Mouse (Mus musculus): ENCODE results near the gene Zfhx3. TPM values are rescaled to one million over a fixed set of nuclear protein-coding genes. Genes with fewer than 3 reads are reported as not detected.

The Zfhx3 gene
- polyA plus RNA-seq, 2 experiments, result 14.4 to 26.1 TPM

GRCm38 (mm10) chr8:108838761-108839160 is 896.3 kb downstream of the Zfhx3 start:
- peaks cover 9% of the 10 kb centered on the region; the same call in 1 of the 2 replicates for H3K36me3 ChIP-seq (ENCODE audit: control insufficient read depth, insufficient read depth, low read length)
- no peak overlapping the region for H3K27ac ChIP-seq (replicated peaks; ENCODE audit: low read depth, low read length)
- no peaks in the 10 kb centered on the region for H3K9me3 ChIP-seq (ENCODE audit: control insufficient read depth, low read length)
- no peak overlapping the region for H3K4me3 ChIP-seq (replicated peaks; ENCODE audit: low read length)
- no peaks in the 10 kb centered on the region for H3K27me3 ChIP-seq (ENCODE audit: control insufficient read depth, insufficient read depth, low read length)
- H3K4me2 ChIP-seq (replicated peaks; ENCODE audit: low read depth, low read length, severe bottlenecking), result no peak overlapping the region
- 89% methylated on average over 6 of the region's 6 CpGs for WGBS
- no peak for DNase-seq (ENCODE audit: low spot score)
- ATAC-seq (ENCODE audit: low FRiP score, low read depth), result no peak
- 0 out of 2 replicates have a peak, but pooled peaks cover 5% of the 10 kb centered on the region for H3K4me1 ChIP-seq (ENCODE audit: control insufficient read depth, insufficient read depth, low read length)
- no peak overlapping the region for H3K9ac ChIP-seq (ENCODE audit: low read depth, low read length, severe bottlenecking)
- TF ChIP-seq POLR2A (IDR thresholded peaks at IDR 0.05; ENCODE audit: borderline replicate concordance, extremely low read depth, insufficient read depth, insufficient read length), result no peak

GRCm38 (mm10) chr8:108842307-108842706 is 899.9 kb downstream of the Zfhx3 start:
- Histone ChIP-seq H3K4me1 (ENCODE audit: control insufficient read depth, insufficient read depth, low read length) (peaks cover 4% of the 10 kb centered on the region; the same call in 1 of the 2 replicates), H3K9ac (ENCODE audit: low read depth, low read length, severe bottlenecking) (no peak overlapping the region), H3K9me3 (ENCODE audit: control insufficient read depth, low read length) (no peaks in the 10 kb centered on the region), H3K27me3 (ENCODE audit: control insufficient read depth, insufficient read depth, low read length) (no peaks in the 10 kb centered on the region), H3K4me2 (replicated peaks; ENCODE audit: low read depth, low read length, severe bottlenecking) (no peak overlapping the region), H3K27ac (replicated peaks; ENCODE audit: low read depth, low read length) (no peak overlapping the region), H3K4me3 (replicated peaks; ENCODE audit: low read length) (no peak overlapping the region), H3K36me3 (ENCODE audit: control insufficient read depth, insufficient read depth, low read length) (peaks cover 20% of the 10 kb centered on the region)
- ATAC-seq (ENCODE audit: low FRiP score, low read depth) (no peak), DNase-seq (ENCODE audit: low spot score) (no peak)
- 90% methylated on average over 4 of the region's 5 CpGs for whole genome bisulfite sequencing
- TF ChIP-seq POLR2A (IDR thresholded peaks at IDR 0.05; ENCODE audit: borderline replicate concordance, extremely low read depth, insufficient read depth, insufficient read length), result no peak

- H3K9me3 ChIP-seq (ENCODE audit: control insufficient read depth, low read length), result no peaks in the 10 kb centered on the region
- H3K4me3 ChIP-seq (replicated peaks; ENCODE audit: low read length), result no peak overlapping the region
- no peaks in the 10 kb centered on the region; the same call in 1 of the 2 replicates for H3K4me1 ChIP-seq (ENCODE audit: control insufficient read depth, insufficient read depth, low read length)
- no peak overlapping the region for H3K4me2 ChIP-seq (replicated peaks; ENCODE audit: low read depth, low read length, severe bottlenecking)
- no peak for TF ChIP-seq POLR2A (IDR thresholded peaks at IDR 0.05; ENCODE audit: borderline replicate concordance, extremely low read depth, insufficient read depth, insufficient read length)
- peaks cover 20% of the 10 kb centered on the region for H3K36me3 ChIP-seq (ENCODE audit: control insufficient read depth, insufficient read depth, low read length)
- WGBS, result 41% methylated on average over 6 of the region's 6 CpGs
- H3K9ac ChIP-seq (ENCODE audit: low read depth, low read length, severe bottlenecking), result no peak overlapping the region
- H3K27me3 ChIP-seq (ENCODE audit: control insufficient read depth, insufficient read depth, low read length), result no peaks in the 10 kb centered on the region
- no peak overlapping the region for H3K27ac ChIP-seq (replicated peaks; ENCODE audit: low read depth, low read length)
- DNase-seq (ENCODE audit: low spot score), result no peak
- ATAC-seq (ENCODE audit: low FRiP score, low read depth), result no peak
Measured at GRCm38 (mm10) chr8:108846174-108846573, 903.7 kb downstream of the Zfhx3 start.

DNA sequence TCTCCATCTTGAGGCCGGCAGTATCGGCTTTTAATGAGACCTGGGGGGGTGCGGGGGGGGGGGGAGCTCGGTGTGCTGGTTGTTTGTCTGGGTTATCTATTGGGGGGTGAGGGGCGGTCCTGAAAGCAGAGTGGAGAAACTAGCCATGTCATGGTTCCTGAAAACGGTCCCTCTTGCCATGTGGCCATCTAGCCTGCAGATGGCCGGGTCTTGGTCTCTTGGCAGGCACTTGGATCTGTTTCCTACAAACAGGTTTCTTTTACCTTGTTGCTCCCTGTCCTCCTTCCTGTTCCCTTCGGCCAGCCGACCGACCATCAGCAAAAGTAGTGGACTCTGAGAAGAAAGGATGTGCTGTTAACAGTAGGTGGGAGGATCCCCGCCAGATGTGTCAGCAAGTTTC is 904.4 kb downstream of the Zfhx3 start:
- H3K27me3 ChIP-seq (ENCODE audit: control insufficient read depth, insufficient read depth, low read length), result no peaks in the 10 kb centered on the region
- WGBS, result 47% methylated on average over 11 of the region's 11 CpGs
- no peak for ATAC-seq (ENCODE audit: low FRiP score, low read depth)

GRCm38 (mm10) chr8:108847356-108847755 is 904.9 kb downstream of the Zfhx3 start:
- Histone ChIP-seq H3K4me1 (ENCODE audit: control insufficient read depth, insufficient read depth, low read length) (no peaks in the 10 kb centered on the region; the same call in 1 of the 2 replicates), H3K4me2 (replicated peaks; ENCODE audit: low read depth, low read length, severe bottlenecking) (no peak overlapping the region), H3K27me3 (ENCODE audit: control insufficient read depth, insufficient read depth, low read length) (no peaks in the 10 kb centered on the region), H3K36me3 (ENCODE audit: control insufficient read depth, insufficient read depth, low read length) (peaks cover 20% of the 10 kb centered on the region), H3K27ac (replicated peaks; ENCODE audit: low read depth, low read length) (no peak overlapping the region), H3K9me3 (ENCODE audit: control insufficient read depth, low read length) (no peaks in the 10 kb centered on the region), H3K4me3 (replicated peaks; ENCODE audit: low read length) (no peak overlapping the region), H3K9ac (ENCODE audit: low read depth, low read length, severe bottlenecking) (no peak overlapping the region)
- TF ChIP-seq POLR2A (IDR thresholded peaks at IDR 0.05; ENCODE audit: borderline replicate concordance, extremely low read depth, insufficient read depth, insufficient read length), result no peak
- ATAC-seq (ENCODE audit: low FRiP score, low read depth), result no peak
- peak; percentile 18 for DNase-seq (ENCODE audit: low spot score)
- WGBS, result 77% methylated on average over 2 of the region's 2 CpGs

More for the DNA sequence above, 904.4 kb downstream of the Zfhx3 start:
- Histone ChIP-seq H3K4me3 (replicated peaks; ENCODE audit: low read length) (no peak overlapping the region), H3K27ac (replicated peaks; ENCODE audit: low read depth, low read length) (no peak overlapping the region), H3K4me1 (ENCODE audit: control insufficient read depth, insufficient read depth, low read length) (no peaks in the 10 kb centered on the region; the same call in 1 of the 2 replicates), H3K9ac (ENCODE audit: low read depth, low read length, severe bottlenecking) (no peak overlapping the region), H3K4me2 (replicated peaks; ENCODE audit: low read depth, low read length, severe bottlenecking) (no peak overlapping the region), H3K36me3 (ENCODE audit: control insufficient read depth, insufficient read depth, low read length) (peaks cover 20% of the 10 kb centered on the region), H3K9me3 (ENCODE audit: control insufficient read depth, low read length) (no peaks in the 10 kb centered on the region)
- no peak for DNase-seq (ENCODE audit: low spot score)
- TF ChIP-seq POLR2A (IDR thresholded peaks at IDR 0.05; ENCODE audit: borderline replicate concordance, extremely low read depth, insufficient read depth, insufficient read length), result no peak

DNA sequence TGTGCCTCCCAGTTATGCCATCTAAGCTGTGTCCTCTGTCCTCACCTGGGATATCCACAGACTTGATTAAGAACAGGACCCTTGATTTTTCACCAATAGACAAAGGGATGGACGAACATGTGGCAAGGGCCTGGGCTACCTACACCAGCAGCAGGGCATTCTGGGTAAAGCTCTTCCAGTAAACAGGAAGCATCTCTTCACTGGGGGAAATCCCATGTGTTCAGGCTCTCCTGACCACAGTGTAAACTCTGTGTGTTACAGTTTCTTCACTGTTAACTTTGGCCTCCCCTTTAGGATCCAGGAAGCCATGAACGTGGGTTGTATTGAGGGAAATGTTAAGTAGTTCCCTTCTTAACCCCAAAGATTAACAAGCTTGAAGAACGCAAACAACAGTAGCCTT is 906.0 kb downstream of the Zfhx3 start:
- Histone ChIP-seq H3K36me3 (ENCODE audit: control insufficient read depth, insufficient read depth, low read length) (peaks cover 20% of the 10 kb centered on the region), H3K4me1 (ENCODE audit: control insufficient read depth, insufficient read depth, low read length) (no peaks in the 10 kb centered on the region; the same call in 1 of the 2 replicates), H3K27me3 (ENCODE audit: control insufficient read depth, insufficient read depth, low read length) (no peaks in the 10 kb centered on the region), H3K27ac (replicated peaks; ENCODE audit: low read depth, low read length) (no peak overlapping the region), H3K4me2 (replicated peaks; ENCODE audit: low read depth, low read length, severe bottlenecking) (no peak overlapping the region), H3K4me3 (replicated peaks; ENCODE audit: low read length) (no peak overlapping the region), H3K9ac (ENCODE audit: low read depth, low read length, severe bottlenecking) (no peak overlapping the region), H3K9me3 (ENCODE audit: control insufficient read depth, low read length) (no peaks in the 10 kb centered on the region)
- WGBS, result 64% methylated on average over 3 of the region's 3 CpGs
- ATAC-seq (ENCODE audit: low FRiP score, low read depth), result no peak
- DNase-seq (ENCODE audit: low spot score), result no peak
- no peak for TF ChIP-seq POLR2A (IDR thresholded peaks at IDR 0.05; ENCODE audit: borderline replicate concordance, extremely low read depth, insufficient read depth, insufficient read length)
